Mouse (Mus musculus) lung, embryonic 15.5 days (tissue): ENCODE measurements around the gene Vwa8. TPM values are rescaled to one million over a fixed set of nuclear protein-coding genes. Genes with fewer than 3 reads are reported as not detected.

Experiments
- ATAC-seq: fragments of 200-750 bp; cut with Nextera tagmentation; 2 replicates; pipeline ENCODE4 v1.8.0; 2017; ENCODE audit warnings: moderate number of reproducible peaks, borderline replicate concordance; ENCODE audit not compliant: low FRiP score, low TSS enrichment; ENCODE audit errors: extremely low read depth
- H3K27ac ChIP-seq: fragments of 300-500 bp; sonication (generic); 2 replicates; pipeline ENCODE4 v1.5.1; 2015; ENCODE audit warnings: moderate library complexity, mild to moderate bottlenecking, inconsistent platforms
- H3K27me3 ChIP-seq: fragments of 300-500 bp; sonication (generic); 2 replicates; pipeline ENCODE4 v1.6.1; 2015; ENCODE audit warnings: inconsistent platforms
- H3K36me3 ChIP-seq: fragments of 300-500 bp; sonication (generic); 2 replicates; pipeline ENCODE4 v1.6.1; 2015; ENCODE audit warnings: inconsistent platforms
- H3K4me1 ChIP-seq: fragments of 300-500 bp; sonication (generic); 2 replicates; pipeline ENCODE4 v1.6.1; 2015; ENCODE audit warnings: inconsistent platforms
- H3K4me2 ChIP-seq: fragments of 300-500 bp; sonication (generic); 2 replicates; pipeline ENCODE4 v1.6.1; 2015; ENCODE audit warnings: inconsistent platforms, mild to moderate bottlenecking, moderate library complexity
- H3K4me3 ChIP-seq: fragments of 300-500 bp; sonication (generic); 2 replicates; pipeline ENCODE4 v1.5.1; 2015; ENCODE audit warnings: mild to moderate bottlenecking, inconsistent platforms
- H3K9ac ChIP-seq: fragments of 300-500 bp; sonication (generic); 2 replicates; pipeline ENCODE4 v1.6.1; 2015; ENCODE audit warnings: inconsistent platforms
- H3K9me3 ChIP-seq: fragments of 300-500 bp; sonication (generic); 2 replicates; pipeline ENCODE4 v1.6.1; 2016; ENCODE audit warnings: inconsistent platforms
- whole genome bisulfite sequencing: fragments of 180-500 bp; shearing (Covaris S2); methylation state at CpG from one replicate; pipeline ENCODE4 v1.1.7; 2015; 5-methylcytosine and 5-hydroxymethylcytosine counted together
- polyA plus RNA-seq: library from polyadenylated mRNA; unstranded; fragments of >200 nt; fragmentation: Nextera tagmentation; extraction: Ambion mirVana; gene quantifications from 2 replicates; pipeline ENCODE4 v1.2.1, GENCODE M21; 2015

Vwa8 gene
- polyA plus RNA-seq, 1 experiment from 2014 or later = 10.3 TPM

DNA sequence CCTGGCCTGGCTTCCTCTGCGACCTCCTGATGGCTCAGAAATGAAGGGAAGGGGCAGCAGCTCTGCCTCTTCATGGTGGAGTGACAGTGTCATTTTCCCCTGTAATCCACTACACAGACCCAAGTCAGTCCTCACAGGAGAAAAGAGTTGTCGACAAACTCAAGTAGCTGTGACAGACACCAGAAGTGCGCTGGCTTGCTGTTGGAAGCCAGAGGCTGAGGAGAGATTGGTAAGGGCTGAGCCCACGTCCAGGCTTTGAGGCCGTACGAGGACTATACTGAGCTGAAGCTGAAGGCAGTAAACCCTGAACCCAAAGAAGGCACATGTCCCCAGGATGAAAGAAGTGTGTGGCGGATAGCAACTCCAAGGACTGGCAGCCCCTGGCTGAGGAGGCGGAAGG is 376.6 kb downstream of the Vwa8 start:
- H3K4me1 ChIP-seq = peaks cover 23% of the 10 kb centered on the region
- 68% methylated on average over 8 of the region's 8 CpGs for WGBS
- H3K27me3 ChIP-seq = no peaks in the 10 kb centered on the region
- H3K9ac ChIP-seq = no peak overlapping the region
- no peak overlapping the region for H3K4me3 ChIP-seq
- peak overlapping the region; percentile 33; the same call in 1 of the 2 replicates for H3K27ac ChIP-seq
- no peak overlapping the region for H3K4me2 ChIP-seq
- no peaks in the 10 kb centered on the region for H3K36me3 ChIP-seq
- H3K9me3 ChIP-seq = no peaks in the 10 kb centered on the region
- no peak for ATAC-seq

DNA sequence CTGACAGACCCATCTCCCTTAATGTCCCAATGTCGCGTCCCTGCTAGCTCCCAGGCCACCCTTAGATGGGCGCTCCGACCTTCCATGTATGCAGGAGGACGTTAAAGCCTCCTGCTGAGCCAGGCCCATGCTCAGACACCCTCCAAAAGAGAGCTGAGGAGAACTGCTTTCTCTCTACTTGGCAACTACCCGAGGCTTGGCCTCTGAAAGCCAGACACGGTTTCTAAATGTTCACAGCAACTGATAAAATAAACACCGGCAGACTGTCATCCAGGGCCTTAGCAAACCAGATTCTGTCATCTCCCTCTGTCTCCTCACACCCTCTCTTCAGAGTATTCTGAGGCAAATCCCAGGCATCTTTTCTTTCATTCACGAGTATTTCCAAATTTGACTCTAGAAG is 377.2 kb downstream of the Vwa8 start:
- no peak overlapping the region for H3K9ac ChIP-seq
- H3K4me3 ChIP-seq = no peak overlapping the region
- no peak overlapping the region for H3K4me2 ChIP-seq
- H3K9me3 ChIP-seq = no peaks in the 10 kb centered on the region
- no peaks in the 10 kb centered on the region for H3K27me3 ChIP-seq
- H3K36me3 ChIP-seq = no peaks in the 10 kb centered on the region
- peaks cover 23% of the 10 kb centered on the region for H3K4me1 ChIP-seq
- ATAC-seq = peak; percentile 47; the same call in 1 of the 2 replicates
- peak overlapping the region; percentile 33 for H3K27ac ChIP-seq
- WGBS = 47% methylated on average over 9 of the region's 9 CpGs

DNA sequence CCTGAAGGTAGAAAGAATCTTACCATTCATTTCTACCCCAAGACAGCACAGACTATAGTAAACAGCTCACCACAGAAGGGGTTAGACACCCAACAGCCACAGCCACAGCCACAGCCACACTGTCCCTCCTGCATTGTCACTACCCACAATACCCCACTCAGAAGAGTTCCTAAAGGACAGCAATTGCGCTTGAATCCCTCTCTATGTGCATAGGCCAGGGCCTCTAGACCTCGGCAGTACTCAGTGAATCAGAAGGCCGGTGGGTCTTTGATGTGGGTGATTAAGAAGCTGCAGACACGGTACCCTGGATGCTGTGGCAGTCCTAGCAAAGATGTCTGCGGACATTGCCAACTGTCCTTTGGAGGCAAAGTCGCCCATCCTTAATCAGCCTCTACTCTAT is 377.9 kb downstream of the Vwa8 start:
- no peaks in the 10 kb centered on the region for H3K27me3 ChIP-seq
- H3K4me1 ChIP-seq = peaks cover 23% of the 10 kb centered on the region
- H3K4me2 ChIP-seq = no peak overlapping the region
- ATAC-seq = no peak
- WGBS = 81% methylated on average over 6 of the region's 6 CpGs
- H3K9ac ChIP-seq = no peak overlapping the region
- H3K36me3 ChIP-seq = no peaks in the 10 kb centered on the region
- no peaks in the 10 kb centered on the region for H3K9me3 ChIP-seq
- no peak overlapping the region for H3K27ac ChIP-seq
- H3K4me3 ChIP-seq = no peak overlapping the region

DNA sequence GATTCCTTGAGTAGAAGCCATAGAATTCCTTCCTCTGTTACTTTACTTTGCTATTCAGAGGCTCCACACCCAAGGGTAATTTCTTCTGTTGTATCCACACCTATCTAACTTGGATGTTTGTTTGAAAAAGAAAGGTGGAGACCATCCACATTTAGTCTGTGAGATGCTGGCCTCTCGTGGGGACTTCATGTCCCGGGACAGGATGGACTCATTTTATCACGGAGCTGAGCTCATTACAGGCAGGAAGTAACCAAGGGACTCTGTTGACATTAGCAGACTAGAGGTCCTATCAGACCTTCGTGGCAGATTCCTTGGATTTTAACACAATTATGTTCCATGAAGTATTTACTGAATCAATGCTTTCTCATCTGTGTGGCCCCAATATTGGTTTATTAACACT is 379.1 kb downstream of the Vwa8 start:
- Histone ChIP-seq H3K27me3 (no peaks in the 10 kb centered on the region), H3K27ac (peak overlapping the region; percentile 6; the same call in 1 of the 2 replicates), H3K9ac (no peak overlapping the region), H3K4me1 (peaks cover 23% of the 10 kb centered on the region), H3K4me3 (no peak overlapping the region), H3K36me3 (no peaks in the 10 kb centered on the region), H3K9me3 (no peaks in the 10 kb centered on the region), H3K4me2 (no peak overlapping the region)
- 16% methylated on average over 4 of the region's 4 CpGs for WGBS
- ATAC-seq = no peak

- ATAC-seq = no peak
- no peaks in the 10 kb centered on the region for H3K36me3 ChIP-seq
- no peak overlapping the region for H3K9ac ChIP-seq
- H3K4me1 ChIP-seq = peaks cover 15% of the 10 kb centered on the region; the same call in 1 of the 2 replicates
- H3K4me3 ChIP-seq = no peak overlapping the region
- H3K27ac ChIP-seq = no peak overlapping the region
- WGBS = 63% methylated on average over 4 of the region's 4 CpGs
- no peak overlapping the region for H3K4me2 ChIP-seq
- H3K9me3 ChIP-seq = no peaks in the 10 kb centered on the region
- no peaks in the 10 kb centered on the region for H3K27me3 ChIP-seq
These were observed 382.8 kb downstream of the Vwa8 start for GRCm38 (mm10) chr14:79231677-79232076.

GRCm38 (mm10) chr14:79233697-79234096 is 384.8 kb downstream of the Vwa8 start:
- WGBS = 67% methylated on average over 5 of the region's 5 CpGs
- no peak for ATAC-seq
- Histone ChIP-seq H3K36me3 (no peaks in the 10 kb centered on the region), H3K4me2 (no peak overlapping the region), H3K27ac (no peak overlapping the region), H3K4me3 (no peak overlapping the region), H3K9ac (no peak overlapping the region), H3K4me1 (peaks cover 5% of the 10 kb centered on the region; the same call in 1 of the 2 replicates), H3K9me3 (no peaks in the 10 kb centered on the region), H3K27me3 (no peaks in the 10 kb centered on the region)

- H3K4me2 ChIP-seq = no peak overlapping the region
- no peak for ATAC-seq
- 88% methylated on average over 2 of the region's 2 CpGs for WGBS
- no peak overlapping the region for H3K27ac ChIP-seq
- H3K9me3 ChIP-seq = no peaks in the 10 kb centered on the region
- H3K36me3 ChIP-seq = no peaks in the 10 kb centered on the region
- H3K4me3 ChIP-seq = no peak overlapping the region
- no peaks in the 10 kb centered on the region for H3K27me3 ChIP-seq
- 0 out of 2 replicates have a peak, but pooled peaks cover 4% of the 10 kb centered on the region for H3K4me1 ChIP-seq
- no peak overlapping the region for H3K9ac ChIP-seq
These were observed 385.7 kb downstream of the Vwa8 start for GRCm38 (mm10) chr14:79234513-79234912.

DNA sequence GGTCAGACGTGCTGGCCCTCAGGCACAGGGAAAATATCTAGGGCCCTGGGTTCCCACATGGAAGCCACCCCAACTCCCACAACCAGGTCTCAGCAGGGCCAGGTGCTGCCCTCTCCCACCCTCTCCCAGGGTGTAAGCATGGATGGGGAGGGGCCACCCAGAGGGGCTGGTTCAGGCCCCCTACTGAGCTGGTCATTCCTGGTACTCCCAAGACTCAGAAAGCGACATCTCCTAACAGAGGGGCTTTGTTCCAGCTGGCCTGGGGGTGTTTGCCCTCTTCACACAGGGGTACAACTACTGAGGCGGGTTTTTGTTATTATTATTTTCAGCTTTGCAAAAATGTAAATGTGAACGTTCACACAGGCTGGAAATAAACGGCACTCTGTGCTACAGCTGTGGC is 386.3 kb downstream of the Vwa8 start:
- ATAC-seq = no peak
- Histone ChIP-seq H3K9me3 (no peaks in the 10 kb centered on the region), H3K27ac (no peak overlapping the region), H3K4me1 (0 out of 2 replicates have a peak, but pooled peaks cover 4% of the 10 kb centered on the region), H3K4me2 (no peak overlapping the region), H3K36me3 (no peaks in the 10 kb centered on the region), H3K27me3 (no peaks in the 10 kb centered on the region), H3K9ac (no peak overlapping the region), H3K4me3 (no peak overlapping the region)
- WGBS = 55% methylated on average over 5 of the region's 5 CpGs

- Histone ChIP-seq H3K4me1 (0 out of 2 replicates have a peak, but pooled peaks cover 4% of the 10 kb centered on the region), H3K36me3 (no peaks in the 10 kb centered on the region), H3K9me3 (no peaks in the 10 kb centered on the region), H3K27ac (no peak overlapping the region), H3K4me2 (no peak overlapping the region), H3K9ac (no peak overlapping the region), H3K27me3 (no peaks in the 10 kb centered on the region), H3K4me3 (no peak overlapping the region)
- no peak for ATAC-seq
- WGBS = 64% methylated on average over 6 of the region's 6 CpGs
These were observed 387.4 kb downstream of the Vwa8 start for GRCm38 (mm10) chr14:79236261-79236660.

GRCm38 (mm10) chr14:79239402-79239801 is 390.6 kb downstream of the Vwa8 start:
- Histone ChIP-seq H3K4me3 (no peak overlapping the region), H3K9me3 (no peaks in the 10 kb centered on the region), H3K9ac (no peak overlapping the region), H3K27me3 (no peaks in the 10 kb centered on the region), H3K36me3 (no peaks in the 10 kb centered on the region), H3K4me1 (0 out of 2 replicates have a peak, but pooled peaks cover 4% of the 10 kb centered on the region), H3K27ac (no peak overlapping the region), H3K4me2 (no peak overlapping the region)
- WGBS = 68% methylated on average over 12 of the region's 12 CpGs
- no peak for ATAC-seq

DNA sequence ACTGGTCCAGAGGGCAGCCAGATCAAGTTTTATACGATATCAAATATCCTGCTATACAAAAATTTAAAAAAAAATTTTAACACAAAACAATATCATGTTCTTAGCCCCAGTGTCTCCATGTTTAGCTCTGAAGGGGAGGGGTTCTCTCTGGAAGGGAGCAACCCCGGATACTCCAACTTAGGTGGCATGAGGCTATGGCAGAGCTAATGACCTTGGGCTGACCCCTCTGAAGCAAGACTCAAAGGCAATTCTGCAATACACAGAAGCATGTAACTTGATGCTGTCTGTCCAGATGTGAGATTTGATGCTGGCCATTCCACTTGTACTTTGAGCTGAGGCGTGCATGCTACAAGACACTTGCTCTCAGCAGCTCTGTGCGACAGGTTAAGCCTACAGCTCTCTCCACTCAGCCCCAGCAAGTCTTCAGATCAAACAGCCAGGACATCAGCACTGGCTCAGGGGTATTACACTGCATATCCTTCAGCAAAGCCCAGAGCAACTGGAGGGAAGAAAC is 392.3 kb downstream of the Vwa8 start:
- WGBS = 38% methylated on average over 4 of the region's 4 CpGs
- Histone ChIP-seq H3K9ac (no peak overlapping the region), H3K36me3 (no peaks in the 10 kb centered on the region), H3K27me3 (no peaks in the 10 kb centered on the region), H3K9me3 (no peaks in the 10 kb centered on the region), H3K4me2 (no peak overlapping the region), H3K4me1 (0 out of 2 replicates have a peak, but pooled peaks cover 4% of the 10 kb centered on the region), H3K4me3 (no peak overlapping the region), H3K27ac (no peak overlapping the region)
- peak; percentile 29; the same call in 1 of the 2 replicates for ATAC-seq

GRCm38 (mm10) chr14:79241656-79242385 is 393.0 kb downstream of the Vwa8 start:
- Histone ChIP-seq H3K4me2 (no peak overlapping the region), H3K27ac (no peak overlapping the region), H3K36me3 (no peaks in the 10 kb centered on the region), H3K9me3 (no peaks in the 10 kb centered on the region), H3K27me3 (no peaks in the 10 kb centered on the region), H3K4me3 (no peak overlapping the region), H3K9ac (no peak overlapping the region), H3K4me1 (0 out of 2 replicates have a peak, but pooled peaks cover 4% of the 10 kb centered on the region)
- ATAC-seq = no peak
- WGBS = 66% methylated on average over 6 of the region's 6 CpGs
